Mouse (Mus musculus) midbrain, embryonic 10.5 days (tissue): Measurements from ENCODE around the gene Mup16. TPM values are rescaled to one million over a fixed set of nuclear protein-coding genes. Genes with fewer than 3 reads are reported as not detected.
"Not testable (repeated sequence)": the region's sequence is repeated elsewhere in the genome, so short reads cannot be mapped to it uniquely, and the experiment has no call there.

ENCODE experiments used
- DNase-seq: peaks from one replicate; pipeline ENCODE4 v3.0.0-alpha.2; 2017; ENCODE audit warnings: low spot score
- H3K27ac ChIP-seq: fragments of 300-500 bp; sonication (generic); replicated peaks from 2 replicates; pipeline ENCODE4 v1.5.1; 2016; ENCODE audit warnings: mild to moderate bottlenecking
- H3K27me3 ChIP-seq: fragments of 300-500 bp; sonication (generic); 2 replicates; pipeline ENCODE4 v1.6.1; 2016; ENCODE audit warnings: low read depth, mild to moderate bottlenecking; ENCODE audit not compliant: poor library complexity, severe bottlenecking
- H3K36me3 ChIP-seq: fragments of 300-500 bp; sonication (generic); 2 replicates; pipeline ENCODE4 v1.6.1; 2016; ENCODE audit warnings: mild to moderate bottlenecking, moderate library complexity
- H3K4me1 ChIP-seq: fragments of 300-500 bp; sonication (generic); 2 replicates; pipeline ENCODE4 v1.6.1; 2016
- H3K4me3 ChIP-seq: fragments of 300-500 bp; sonication (generic); 2 replicates; pipeline ENCODE4 v1.5.1; 2016; ENCODE audit warnings: mild to moderate bottlenecking, moderate library complexity
- H3K9me3 ChIP-seq: fragments of 300-500 bp; sonication (generic); replicated peaks from 2 replicates; pipeline ENCODE4 v1.6.1; 2016; ENCODE audit warnings: mild to moderate bottlenecking
- whole genome bisulfite sequencing: fragments of 180-500 bp; shearing (Covaris S2); methylation state at CpG from one replicate; pipeline ENCODE4 v1.1.7; 2016; 5-methylcytosine and 5-hydroxymethylcytosine counted together
- polyA plus RNA-seq: library from polyadenylated mRNA; unstranded; fragments of >200 nt; fragmentation: Nextera tagmentation; extraction: Ambion mirVana; gene quantifications from 2 replicates; pipeline ENCODE4 v1.2.1, GENCODE M21; 2016

Mup16 gene
- polyA plus RNA-seq: not detected in 2 replicates

- not testable (repeated sequence) for H3K27ac ChIP-seq, H3K27me3 ChIP-seq, DNase-seq, H3K4me1 ChIP-seq, H3K36me3 ChIP-seq, H3K9me3 ChIP-seq, H3K4me3 ChIP-seq
- 79% methylated on average over 3 of the region's 4 CpGs for WGBS
Measured at GRCm38 (mm10) chr4:61519431-61519830, at the start of gene Mup16. Gene Mup16 (minus strand): TSS chr4:61519531.

GRCm38 (mm10) chr4:61555887-61556286 is 36.6 kb upstream of the Mup16 start:
- not testable (repeated sequence) for H3K9me3 ChIP-seq, H3K27ac ChIP-seq, H3K27me3 ChIP-seq, H3K4me3 ChIP-seq, H3K4me1 ChIP-seq, H3K36me3 ChIP-seq, DNase-seq
- 35% methylated on average over 2 of the region's 2 CpGs for WGBS

Other genes starting within 250 kb of the Mup16 start
- not detected in 2 replicates for gene Mup14, start 215.5 kb downstream of the Mup16 start, polyA plus RNA-seq
- not detected in 2 replicates for gene Mup15, start 79.8 kb downstream of the Mup16 start, polyA plus RNA-seq
- gene Mup17, start 76.3 kb upstream of the Mup16 start, polyA plus RNA-seq: not detected in 2 replicates
- gene Mup18, start 154.6 kb upstream of the Mup16 start, polyA plus RNA-seq: not detected in 2 replicates